In genomic region chr1:36308966-36309475, GRCm38 (mm10) we compare ENCODE assay signal across 8 mouse cellular contexts. TPM values are rescaled to one million over a fixed set of nuclear protein-coding genes. Genes with fewer than 3 reads are reported as not detected.
DNase-seq lines count a peak whose midpoint lies in the region; ATAC-seq and TF ChIP-seq lines count a peak whose summit lies in the region.

No protein-coding gene starts in this region.

- 0 out of 2 replicates have a peak, but pooled peaks cover 6% of the 10 kb centered on the region for H3K27me3 ChIP-seq in heart, embryonic 11.5 days (ENCODE audit: control insufficient read depth, insufficient read depth, low read length)
- H3K27me3 ChIP-seq in thymus, adult 2 months (ENCODE audit: control insufficient read depth, insufficient read depth, low read length): no peaks in the 10 kb centered on the region
- H3K27me3 ChIP-seq in intestine, postnatal 0 days (replicated peaks; ENCODE audit: control insufficient read depth, insufficient read depth, low read length): no peaks in the 10 kb centered on the region; the same call in 1 of the 2 replicates
- no peaks in the 10 kb centered on the region for H3K27me3 ChIP-seq in stomach, postnatal 0 days (ENCODE audit: control insufficient read depth, insufficient read depth, low read length)

- WGBS in heart, embryonic 11.5 days (ENCODE audit: insufficient replicate concordance): 56% methylated on average over 9 of the region's 9 CpGs
- WGBS in thymus, adult 2 months: 13% methylated on average over 9 of the region's 9 CpGs
- 74% methylated on average over 9 of the region's 9 CpGs for WGBS in intestine, postnatal 0 days
- 69% methylated on average over 9 of the region's 9 CpGs for whole genome bisulfite sequencing in stomach, postnatal 0 days

- H3K9ac ChIP-seq in heart, embryonic 11.5 days (ENCODE audit: low read depth, low read length): no peak overlapping the region
- H3K9ac ChIP-seq in intestine, postnatal 0 days (ENCODE audit: low read depth, low read length): no peak overlapping the region
- no peak overlapping the region for H3K9ac ChIP-seq in stomach, postnatal 0 days (ENCODE audit: low read length)

- TF ChIP-seq EP300 in stomach, postnatal 0 days (optimal IDR thresholded peaks at IDR 0.05): no peak

- DNase-seq in heart, adult 8-10 months (ENCODE audit: low spot score): no peak
- no peak for DNase-seq in thymus, adult 2 months
- no peak for DNase-seq in thymus, postnatal 4 days
- DNase-seq in stomach, postnatal 0 days (ENCODE audit: low spot score): no peak
- DNase-seq in retina, embryonic 14.5 days (ENCODE audit: low spot score): no peak
- DNase-seq in adipocyte (ENCODE audit: low spot score): no peak

- no peaks in the 10 kb centered on the region for H3K36me3 ChIP-seq in heart, embryonic 11.5 days (ENCODE audit: control insufficient read depth, insufficient read depth, low read length)
- no peaks in the 10 kb centered on the region for H3K36me3 ChIP-seq in thymus, adult 2 months (ENCODE audit: control insufficient read depth, insufficient read depth, low read length)
- H3K36me3 ChIP-seq in intestine, postnatal 0 days (ENCODE audit: control insufficient read depth, insufficient read depth): no peaks in the 10 kb centered on the region
- no peaks in the 10 kb centered on the region for H3K36me3 ChIP-seq in stomach, postnatal 0 days (ENCODE audit: control insufficient read depth, insufficient read depth, low read length)

- peak overlapping the region; percentile 92 for H3K4me2 ChIP-seq in heart, embryonic 11.5 days
- H3K4me2 ChIP-seq in intestine, postnatal 0 days (replicated peaks; ENCODE audit: low read depth): peak overlapping the region; percentile 92
- H3K4me2 ChIP-seq in stomach, postnatal 0 days (replicated peaks; ENCODE audit: low read depth): peak overlapping the region; percentile 95

- no peaks in the 10 kb centered on the region for H3K9me3 ChIP-seq in heart, embryonic 11.5 days (replicated peaks; ENCODE audit: control insufficient read depth, low read length)
- no peaks in the 10 kb centered on the region for H3K9me3 ChIP-seq in intestine, postnatal 0 days (ENCODE audit: control insufficient read depth)
- H3K9me3 ChIP-seq in stomach, postnatal 0 days (ENCODE audit: control insufficient read depth, low read length): no peaks in the 10 kb centered on the region

- no peak for TF ChIP-seq CTCF in thymus, adult 2 months (IDR thresholded peaks at IDR 0.05; ENCODE audit: borderline replicate concordance, control insufficient read depth, extremely low read depth, insufficient read depth, low read length, poor library complexity)
- no peak for TF ChIP-seq CTCF in intestine, postnatal 0 days (IDR thresholded peaks at IDR 0.05; ENCODE audit: low read depth)
- TF ChIP-seq CTCF in stomach, postnatal 0 days (IDR thresholded peaks at IDR 0.05; ENCODE audit: low read depth): no peak

- peaks cover 16% of the 10 kb centered on the region for H3K4me1 ChIP-seq in heart, embryonic 11.5 days (ENCODE audit: control insufficient read depth, insufficient read depth, low read length)
- peaks cover 22% of the 10 kb centered on the region for H3K4me1 ChIP-seq in thymus, adult 2 months (replicated peaks; ENCODE audit: control insufficient read depth, insufficient read depth, low read length)
- no peaks in the 10 kb centered on the region for H3K4me1 ChIP-seq in intestine, postnatal 0 days (replicated peaks; ENCODE audit: control insufficient read depth, insufficient read depth, low read length)
- 0 out of 2 replicates have a peak, but pooled peaks cover 2% of the 10 kb centered on the region for H3K4me1 ChIP-seq in stomach, postnatal 0 days (replicated peaks; ENCODE audit: control insufficient read depth, insufficient read depth)

- TF ChIP-seq POLR2A in thymus, adult 2 months (IDR thresholded peaks at IDR 0.05; ENCODE audit: control insufficient read depth, extremely low read depth, insufficient read depth, low read length, poor library complexity): no peak

- H3K4me3 ChIP-seq in heart, embryonic 11.5 days (ENCODE audit: low read depth, low read length): peak overlapping the region; percentile 70
- H3K4me3 ChIP-seq in thymus, adult 2 months (ENCODE audit: control insufficient read depth, insufficient read depth, low read length): peak overlapping the region; percentile 33
- no peak overlapping the region for H3K4me3 ChIP-seq in intestine, postnatal 0 days (ENCODE audit: low read depth, low read length)
- H3K4me3 ChIP-seq in stomach, postnatal 0 days (ENCODE audit: low read depth, low read length): peak overlapping the region; percentile 72; the same call in 1 of the 2 replicates

- no peak overlapping the region for H3K27ac ChIP-seq in heart, embryonic 11.5 days (ENCODE audit: low read depth, low read length)
- peak overlapping the region; percentile 24; the same call in 1 of the 2 replicates for H3K27ac ChIP-seq in thymus, adult 2 months (ENCODE audit: control insufficient read depth, insufficient read depth, low read length)
- H3K27ac ChIP-seq in intestine, postnatal 0 days (ENCODE audit: low read depth, low read length): no peak overlapping the region
- no peak overlapping the region for H3K27ac ChIP-seq in stomach, postnatal 0 days (replicated peaks)

- ATAC-seq in heart, embryonic 11.5 days (replicated peaks; ENCODE audit: insufficient number of reproducible peaks, low FRiP score, low TSS enrichment): no peak
- ATAC-seq in intestine, postnatal 0 days: no peak
- ATAC-seq in stomach, postnatal 0 days (ENCODE audit: low FRiP score, low TSS enrichment): no peak

RNA-seq across cellular contexts. Expression of gene Arid5a, which starts 1.5 kb away (rescaled TPM):
- polyA plus RNA-seq in heart, embryonic 11.5 days (2014; fragmentation: Nextera tagmentation; extraction: Ambion mirVana): 5.6 and 8.1 TPM in 2 replicates
- total RNA-seq in heart, adult 8-10 months (2022): 10 to 100 TPM in 2 of 4 experiments, 1 to 10 TPM in 2; 4.7 to 16.6 (median 9.9) TPM
- 51.7 and 57.2 TPM in 2 replicates for polyA plus RNA-seq in thymus, adult 2 months (2012; rRNA removed)
- 3.6 and 3.7 TPM in 2 replicates for polyA plus RNA-seq in intestine, postnatal 0 days (2015; fragmentation: Nextera tagmentation; extraction: Ambion mirVana)
- 4.0 and 4.1 TPM in 2 replicates for polyA plus RNA-seq in stomach, postnatal 0 days (2015; fragmentation: Nextera tagmentation; extraction: Ambion mirVana)

RNA-seq across cellular contexts. Expression of gene Neurl3, which starts 34.5 kb away (rescaled TPM):
- 1.9 and 2.6 TPM in 2 replicates for polyA plus RNA-seq in heart, embryonic 11.5 days (2014; fragmentation: Nextera tagmentation; extraction: Ambion mirVana)
- 1 to 10 TPM; 2.0 to 4.4 (median 2.8) TPM for total RNA-seq in heart, adult 8-10 months (2022)
- 13.4 and 14.3 TPM in 2 replicates for polyA plus RNA-seq in thymus, adult 2 months (2012; rRNA removed)
- polyA plus RNA-seq in intestine, postnatal 0 days (2015; fragmentation: Nextera tagmentation; extraction: Ambion mirVana): 15.6 and 15.8 TPM in 2 replicates
- 24.4 TPM in 2 replicates for polyA plus RNA-seq in stomach, postnatal 0 days (2015; fragmentation: Nextera tagmentation; extraction: Ambion mirVana)

RNA-seq across cellular contexts. Expression of gene Kansl3, which starts 60.0 kb away (rescaled TPM):
- polyA plus RNA-seq in heart, embryonic 11.5 days (2014; fragmentation: Nextera tagmentation; extraction: Ambion mirVana): 36.5 and 36.8 TPM in 2 replicates
- 10 to 100 TPM; 46.9 to 76.4 (median 65.2) TPM for total RNA-seq in heart, adult 8-10 months (2022)
- polyA plus RNA-seq in thymus, adult 2 months (2012; rRNA removed): 96.5 and 103 TPM in 2 replicates
- 18.6 and 19.1 TPM in 2 replicates for polyA plus RNA-seq in intestine, postnatal 0 days (2015; fragmentation: Nextera tagmentation; extraction: Ambion mirVana)
- polyA plus RNA-seq in stomach, postnatal 0 days (2015; fragmentation: Nextera tagmentation; extraction: Ambion mirVana): 16.2 and 18.0 TPM in 2 replicates
